Mouse (Mus musculus): Measurements from ENCODE around the gene Cnga4. TPM values are rescaled to one million over a fixed set of nuclear protein-coding genes. Genes with fewer than 3 reads are reported as not detected.
"Not testable (repeated sequence)": the region's sequence is repeated elsewhere in the genome, so short reads cannot be mapped to it uniquely, and the experiment has no call there.

The Cnga4 gene
- total and polyA plus RNA-seq, 3 experiments, result not detected

DNA sequence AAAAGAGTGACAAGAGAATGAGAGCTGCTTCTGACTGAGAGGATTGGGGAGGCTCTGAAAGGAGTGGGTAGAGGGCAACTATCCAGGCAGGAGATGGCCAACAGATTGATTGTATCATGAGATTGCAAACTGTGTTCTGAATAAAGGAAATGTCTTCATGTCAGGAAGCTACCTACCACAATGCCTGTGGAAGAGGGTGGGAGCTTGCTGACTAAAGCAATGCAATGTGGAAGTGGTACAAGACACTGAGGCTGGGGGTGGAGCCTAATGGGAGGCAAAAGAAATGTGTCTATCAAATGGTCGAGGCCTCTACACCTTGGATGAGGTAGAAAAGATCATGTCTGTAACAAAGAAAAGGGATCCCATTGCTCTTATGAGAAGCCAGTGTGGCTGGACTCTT is 2.0 kb downstream of the Cnga4 start:
- H3K27ac ChIP-seq (ENCODE audit: control insufficient read depth, low read depth, low read length), result no peak overlapping the region
- no peaks in the 10 kb centered on the region for H3K4me1 ChIP-seq (ENCODE audit: control insufficient read depth in 1 of 2, insufficient read depth in 2 of 2, low read length in 2 of 2)
- no peak overlapping the region for H3K9ac ChIP-seq (ENCODE audit: control insufficient read depth, low read depth, low read length, poor library complexity, severe bottlenecking)
- no peaks in the 10 kb centered on the region; a peak in 1 of 4 replicates for H3K27me3 ChIP-seq (ENCODE audit: control insufficient read depth in 1 of 2, insufficient read depth in 2 of 2, low read length in 2 of 2)
- no peaks in the 10 kb centered on the region for H3K79me2 ChIP-seq (ENCODE audit: control insufficient read depth, insufficient read depth, low read length, poor library complexity)
- TF ChIP-seq BHLHE40 (IDR thresholded peaks at IDR 0.05; ENCODE audit: borderline replicate concordance, low read depth, low read length) (no peak), NRF1 (IDR thresholded peaks at IDR 0.05; ENCODE audit: insufficient read depth, low read depth, low read length, poor library complexity, severe bottlenecking) (no peak), GABPA (IDR thresholded peaks at IDR 0.05; ENCODE audit: low read depth, low read length) (no peak), MYB (IDR thresholded peaks at IDR 0.05; ENCODE audit: low read depth, low read length) (no peak), MAZ (IDR thresholded peaks at IDR 0.05; ENCODE audit: low read depth, low read length) (no peak), RAD21 (IDR thresholded peaks at IDR 0.05; ENCODE audit: low read depth, low read length) (no peak), UBTF (IDR thresholded peaks at IDR 0.05; ENCODE audit: borderline replicate concordance, insufficient read depth, low read depth, low read length) (no peak), GATA1 (IDR thresholded peaks at IDR 0.05; ENCODE audit: low read depth, low read length) (no peak), USF2 (IDR thresholded peaks at IDR 0.05; ENCODE audit: borderline replicate concordance in 1 of 2, insufficient read depth in 1 of 2, low read depth in 1 of 2, low read length in 2 of 2) (no peak)
- DNase-seq (ENCODE audit: low read depth, low spot score), result no peak
- H3K9me3 ChIP-seq (replicated peaks; ENCODE audit: insufficient read depth, low read length), result no peaks in the 10 kb centered on the region
- H3K36me3 ChIP-seq (ENCODE audit: control insufficient read depth in 1 of 2, insufficient read depth in 2 of 2, low read length in 2 of 2), result no peaks in the 10 kb centered on the region
- no peak overlapping the region for H3K4me3 ChIP-seq (ENCODE audit: control insufficient read depth in 1 of 2, insufficient read depth in 1 of 2, low read depth in 2 of 2, low read length in 2 of 2)

DNA sequence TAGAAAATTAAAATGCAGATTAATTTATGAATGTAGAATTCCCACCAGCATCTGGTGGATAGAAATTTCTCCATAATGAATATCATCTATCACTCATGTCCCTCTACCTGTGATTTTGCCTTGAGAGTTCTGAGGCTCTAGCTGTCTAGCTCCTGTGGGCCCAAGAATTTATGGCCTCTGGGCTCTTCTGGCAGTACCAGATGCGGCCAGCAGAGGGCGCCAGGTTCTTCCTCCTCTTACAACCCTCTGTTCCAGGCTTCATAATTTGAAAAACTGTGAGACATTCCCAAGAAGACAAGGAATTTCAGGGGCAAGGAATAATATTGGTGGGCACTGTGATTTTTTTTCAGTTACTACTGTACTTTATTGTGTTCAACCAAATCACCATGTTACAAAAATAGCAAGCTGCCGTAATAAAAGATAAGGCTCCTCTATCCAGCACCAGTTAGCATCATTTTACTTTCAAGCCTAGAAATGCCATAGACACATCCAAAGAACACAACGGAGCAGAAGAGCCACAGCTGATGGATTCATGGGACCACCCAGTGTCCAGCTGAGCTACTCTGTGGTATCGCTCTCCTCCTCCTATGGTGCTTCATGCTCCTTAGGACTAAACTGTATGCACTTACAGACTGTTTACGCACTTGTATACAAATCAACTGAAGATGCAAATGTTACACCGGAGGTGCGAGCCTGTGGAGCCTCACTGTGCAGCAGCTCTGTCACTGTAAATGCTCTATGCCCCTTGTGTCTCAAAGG is 7.7 kb downstream of the Cnga4 start:
- not testable (repeated sequence) for H3K27me3 ChIP-seq (ENCODE audit: control insufficient read depth in 1 of 2, insufficient read depth in 2 of 2, low read length in 2 of 2); H3K4me3 ChIP-seq (ENCODE audit: control insufficient read depth in 1 of 2, insufficient read depth in 1 of 2, low read depth in 2 of 2, low read length in 2 of 2); H3K27ac ChIP-seq (ENCODE audit: control insufficient read depth, low read depth, low read length); H3K9me3 ChIP-seq (replicated peaks; ENCODE audit: insufficient read depth, low read length); H3K79me2 ChIP-seq (ENCODE audit: control insufficient read depth, insufficient read depth, low read length, poor library complexity); H3K9ac ChIP-seq (ENCODE audit: control insufficient read depth, low read depth, low read length, poor library complexity, severe bottlenecking); H3K36me3 ChIP-seq (ENCODE audit: control insufficient read depth in 1 of 2, insufficient read depth in 2 of 2, low read length in 2 of 2); H3K4me1 ChIP-seq (ENCODE audit: control insufficient read depth in 1 of 2, insufficient read depth in 2 of 2, low read length in 2 of 2)
- peak; percentile 79 for TF ChIP-seq SMC3 (IDR thresholded peaks at IDR 0.05; ENCODE audit: low read depth, low read length)
- peak; percentile 23; the same call in 1 of the 2 replicates for TF ChIP-seq ZC3H11A (IDR thresholded peaks at IDR 0.05; ENCODE audit: low read depth, low read length)
- TF ChIP-seq RAD21 (IDR thresholded peaks at IDR 0.05; ENCODE audit: low read depth, low read length), result peak; percentile 49
- TF ChIP-seq CTCF (IDR thresholded peaks at IDR 0.05 in 2 of 3, conservative IDR thresholded peaks at IDR 0.05 in 1 of 3; ENCODE audit: control insufficient read depth in 1 of 3, insufficient read depth in 1 of 3, low read depth in 2 of 3, low read length in 3 of 3, poor library complexity in 1 of 3, severe bottlenecking in 1 of 3), result peak; percentile 85 to 93 (median 86)
- DNase-seq (ENCODE audit: low read depth, low spot score), result peak; percentile 59

DNA sequence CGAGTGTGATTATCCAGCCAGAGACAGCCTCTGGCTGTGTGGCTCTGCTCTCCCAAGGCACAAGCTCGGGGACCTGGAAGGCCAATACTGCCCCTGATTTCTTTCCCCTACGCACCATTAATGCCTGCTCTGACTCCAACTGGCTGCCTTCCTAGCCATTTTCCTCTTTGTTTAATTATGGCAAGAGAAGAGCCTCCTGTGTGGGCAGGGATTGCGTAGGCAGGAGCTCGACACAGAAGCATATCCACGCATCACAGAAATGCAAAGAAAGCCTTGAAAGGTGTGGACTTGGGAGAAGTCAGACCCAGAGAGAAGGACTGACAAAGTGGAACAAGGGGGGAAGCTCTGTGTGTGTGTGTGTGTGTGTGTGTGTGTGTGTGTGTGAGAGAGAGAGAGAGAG is 10.0 kb downstream of the Cnga4 start:
- Histone ChIP-seq H3K79me2 (ENCODE audit: control insufficient read depth, insufficient read depth, low read length, poor library complexity) (no peaks in the 10 kb centered on the region), H3K4me1 (ENCODE audit: control insufficient read depth in 1 of 2, insufficient read depth in 2 of 2, low read length in 2 of 2) (no peaks in the 10 kb centered on the region), H3K27me3 (ENCODE audit: control insufficient read depth in 1 of 2, insufficient read depth in 2 of 2, low read length in 2 of 2) (peaks cover 0 to 2% of the 10 kb centered on the region in 2 experiments; a peak in 1 of 4 replicates), H3K9me3 (replicated peaks; ENCODE audit: insufficient read depth, low read length) (no peaks in the 10 kb centered on the region), H3K36me3 (ENCODE audit: control insufficient read depth in 1 of 2, insufficient read depth in 2 of 2, low read length in 2 of 2) (no peaks in the 10 kb centered on the region), H3K9ac (ENCODE audit: control insufficient read depth, low read depth, low read length, poor library complexity, severe bottlenecking) (no peak overlapping the region), H3K27ac (ENCODE audit: control insufficient read depth, low read depth, low read length) (no peak overlapping the region), H3K4me3 (ENCODE audit: control insufficient read depth in 1 of 2, insufficient read depth in 1 of 2, low read depth in 2 of 2, low read length in 2 of 2) (no peak overlapping the region)
- DNase-seq (ENCODE audit: low read depth, low spot score), result no peak
- TF ChIP-seq POLR2AphosphoS5 (IDR thresholded peaks at IDR 0.05; ENCODE audit: borderline replicate concordance, low read depth, low read length) (no peak), RCOR1 (IDR thresholded peaks at IDR 0.05; ENCODE audit: low read depth, low read length) (no peak), KAT2A (conservative IDR thresholded peaks at IDR 0.05; ENCODE audit: low read depth, low read length) (no peak), USF1 (IDR thresholded peaks at IDR 0.05; ENCODE audit: low read depth, low read length) (no peak), ZC3H11A (IDR thresholded peaks at IDR 0.05; ENCODE audit: low read depth, low read length) (no peak), EP300 (IDR thresholded peaks at IDR 0.05; ENCODE audit: low read depth in 1 of 2, low read length in 2 of 2) (no peak), ETS1 (IDR thresholded peaks at IDR 0.05; ENCODE audit: low read depth, low read length) (no peak), MXI1 (IDR thresholded peaks at IDR 0.05; ENCODE audit: low read depth, low read length) (no peak), SMC3 (IDR thresholded peaks at IDR 0.05; ENCODE audit: low read depth, low read length) (no peak), MEF2A (IDR thresholded peaks at IDR 0.05; ENCODE audit: extremely low read depth, insufficient replicate concordance, low read depth, low read length, poor library complexity, severe bottlenecking) (no peak), MAZ (IDR thresholded peaks at IDR 0.05; ENCODE audit: low read depth, low read length) (no peak), MAX (IDR thresholded peaks at IDR 0.05; ENCODE audit: low read length) (no peak), GABPA (IDR thresholded peaks at IDR 0.05; ENCODE audit: low read depth, low read length) (no peak), ZNF384 (IDR thresholded peaks at IDR 0.05; ENCODE audit: low read depth, low read length) (no peak), SIN3A (IDR thresholded peaks at IDR 0.05; ENCODE audit: low read length) (no peak), RAD21 (IDR thresholded peaks at IDR 0.05; ENCODE audit: low read depth, low read length) (no peak)

Measured in MEL (cell line).